Mouse (Mus musculus): ENCODE results near the gene Ubqln2. TPM values are rescaled to one million over a fixed set of nuclear protein-coding genes. Genes with fewer than 3 reads are reported as not detected.

Gene Ubqln2
- polyA plus RNA-seq, 1 experiment from 2014 or later: 42.0 TPM

Other genes starting within 250 kb of the Ubqln2 start
- not detected in 2 replicates for gene Cypt3, start 60.4 kb downstream of the Ubqln2 start, polyA plus RNA-seq (2015; fragmentation: Nextera tagmentation; extraction: Ambion mirVana)
- gene Kctd12b, start 198.2 kb downstream of the Ubqln2 start, polyA plus RNA-seq (2015; fragmentation: Nextera tagmentation; extraction: Ambion mirVana): 2.6 and 3.7 TPM in 2 replicates
- 144 and 163 TPM in 2 replicates for gene Nbdy, start 225.4 kb downstream of the Ubqln2 start, polyA plus RNA-seq (2015; fragmentation: Nextera tagmentation; extraction: Ambion mirVana)

Data from neural tube, embryonic 15.5 days (tissue).